In genomic region chr3:58335277-58335676, GRCm38 (mm10) we compare ENCODE assay signal across 27 mouse cellular contexts.
A peak's percentile ranks its signal among the peaks of the same experiment; 100 is the strongest.
DNase-seq lines count a peak whose midpoint lies in the region; ATAC-seq and TF ChIP-seq lines count a peak whose summit lies in the region.
"Had no signal": no experiment of that assay in that cellular context is flagged by ENCODE, and none has a peak within 500 bp of the region (broad histone marks: within the 10 kb centered on the region; RNA-seq: fewer than 3 reads in every experiment).

No protein-coding gene starts in this region.

- peak; percentile 36 for DNase-seq in heart, adult 11 months
- no peak for DNase-seq in heart, adult 18-20 months
- no peak for DNase-seq in midbrain, embryonic 10.5 days (ENCODE audit: low spot score)
- DNase-seq in right cerebral cortex, postnatal 14 days, result no peak
- DNase-seq: adrenal gland, adult 8-10 months; adrenal gland, postnatal 25 days; cerebellum, adult 18-20 months; cerebellum, adult 9-10 months; cerebellum, postnatal 14 days; gastrocnemius, postnatal 10 days; gastrocnemius, postnatal 36 days; heart, postnatal 10 days; heart, postnatal 36 days; kidney, adult 11 months had no signal

- ATAC-seq in forebrain, embryonic 12.5 days (ENCODE audit: low FRiP score), result peak; percentile 55
- ATAC-seq in forebrain, embryonic 16.5 days, result no peak; the same call in 1 of the 2 replicates
- 0 out of 2 replicates have a peak, but pooled peaks have one; percentile 54 for ATAC-seq in midbrain, embryonic 15.5 days (replicated peaks)
- ATAC-seq: activated CD4-positive, CD25-positive, alpha-beta regulatory T cell, adult 4 months; CD4-positive, CD25-positive, alpha-beta regulatory T cell, adult 4 months; hindbrain, embryonic 16.5 days; intestine, embryonic 15.5 days had no signal

- TF ChIP-seq CTCF in embryonic fibroblast, embryonic 13.5 days (IDR thresholded peaks at IDR 0.05; ENCODE audit: borderline replicate concordance, insufficient read depth, low read length), result no peak

- H3K36me3 ChIP-seq in forebrain, embryonic 12.5 days (replicated peaks), result no peaks in the 10 kb centered on the region
- H3K36me3 ChIP-seq in forebrain, embryonic 16.5 days (ENCODE audit: control insufficient read depth, insufficient read depth), result no peaks in the 10 kb centered on the region
- H3K36me3 ChIP-seq in midbrain, embryonic 15.5 days (replicated peaks), result no peaks in the 10 kb centered on the region
- H3K36me3 ChIP-seq in midbrain, embryonic 10.5 days, result no peaks in the 10 kb centered on the region
- H3K36me3 ChIP-seq: embryonic facial prominence, embryonic 12.5 days; heart, embryonic 12.5 days; heart, embryonic 15.5 days; hindbrain, embryonic 10.5 days; hindbrain, embryonic 13.5 days; intestine, embryonic 15.5 days had no signal

- no peak overlapping the region for H3K4me2 ChIP-seq in forebrain, embryonic 12.5 days
- no peak overlapping the region for H3K4me2 ChIP-seq in forebrain, embryonic 16.5 days (ENCODE audit: low read length)
- no peak overlapping the region for H3K4me2 ChIP-seq in midbrain, embryonic 15.5 days
- H3K4me2 ChIP-seq: embryonic facial prominence, embryonic 12.5 days; heart, embryonic 12.5 days; heart, embryonic 15.5 days; hindbrain, embryonic 13.5 days; intestine, embryonic 15.5 days had no signal

- H3K9me3 ChIP-seq in forebrain, embryonic 12.5 days, result no peaks in the 10 kb centered on the region
- no peaks in the 10 kb centered on the region for H3K9me3 ChIP-seq in forebrain, embryonic 16.5 days (ENCODE audit: control insufficient read depth, low read length)
- H3K9me3 ChIP-seq in midbrain, embryonic 15.5 days, result no peaks in the 10 kb centered on the region
- H3K9me3 ChIP-seq in midbrain, embryonic 10.5 days (replicated peaks), result no peaks in the 10 kb centered on the region
- H3K9me3 ChIP-seq: embryonic facial prominence, embryonic 12.5 days; heart, embryonic 12.5 days; heart, embryonic 15.5 days; hindbrain, embryonic 10.5 days; hindbrain, embryonic 13.5 days; intestine, embryonic 15.5 days had no signal

- H3K27ac ChIP-seq in forebrain, embryonic 12.5 days, result no peak overlapping the region
- no peak overlapping the region for H3K27ac ChIP-seq in forebrain, embryonic 16.5 days (ENCODE audit: low read length)
- H3K27ac ChIP-seq in midbrain, embryonic 15.5 days, result no peak overlapping the region
- no peak overlapping the region for H3K27ac ChIP-seq in midbrain, embryonic 10.5 days (replicated peaks)
- H3K27ac ChIP-seq in embryonic fibroblast, embryonic 13.5 days (ENCODE audit: insufficient read depth, low read length), result peak overlapping the region; percentile 83
- H3K27ac ChIP-seq: heart, embryonic 15.5 days; hindbrain, embryonic 10.5 days; hindbrain, embryonic 13.5 days; intestine, embryonic 15.5 days had no signal

- H3K4me3 ChIP-seq in forebrain, embryonic 12.5 days (replicated peaks), result no peak overlapping the region
- no peak overlapping the region for H3K4me3 ChIP-seq in forebrain, embryonic 16.5 days (replicated peaks; ENCODE audit: low read length)
- no peak overlapping the region for H3K4me3 ChIP-seq in midbrain, embryonic 15.5 days
- no peak overlapping the region for H3K4me3 ChIP-seq in midbrain, embryonic 10.5 days
- H3K4me3 ChIP-seq in embryonic fibroblast, embryonic 13.5 days (ENCODE audit: insufficient read depth, low read length), result no peak overlapping the region
- H3K4me3 ChIP-seq: embryonic facial prominence, embryonic 12.5 days; heart, embryonic 12.5 days; heart, embryonic 15.5 days; hindbrain, embryonic 10.5 days; hindbrain, embryonic 13.5 days; intestine, embryonic 15.5 days had no signal

- 38% methylated on average over 6 of the region's 6 CpGs for WGBS in forebrain, embryonic 12.5 days
- WGBS in forebrain, embryonic 16.5 days, result 28% methylated on average over 6 of the region's 6 CpGs
- 41% methylated on average over 6 of the region's 6 CpGs for whole genome bisulfite sequencing in midbrain, embryonic 15.5 days
- WGBS in midbrain, embryonic 10.5 days, result 74% methylated on average over 6 of the region's 6 CpGs

- no peak overlapping the region for H3K9ac ChIP-seq in forebrain, embryonic 12.5 days
- no peak overlapping the region for H3K9ac ChIP-seq in forebrain, embryonic 16.5 days (replicated peaks; ENCODE audit: low read depth, low read length)
- no peak overlapping the region for H3K9ac ChIP-seq in midbrain, embryonic 15.5 days
- H3K9ac ChIP-seq: embryonic facial prominence, embryonic 12.5 days; heart, embryonic 12.5 days; heart, embryonic 15.5 days; hindbrain, embryonic 13.5 days; intestine, embryonic 15.5 days had no signal

- H3K4me1 ChIP-seq in forebrain, embryonic 12.5 days, result peaks cover 26% of the 10 kb centered on the region
- H3K4me1 ChIP-seq in forebrain, embryonic 16.5 days (replicated peaks; ENCODE audit: control insufficient read depth, insufficient read depth, low read length), result peaks cover 15% of the 10 kb centered on the region
- peaks cover 11% of the 10 kb centered on the region for H3K4me1 ChIP-seq in midbrain, embryonic 15.5 days
- H3K4me1 ChIP-seq in midbrain, embryonic 10.5 days, result peaks cover 38% of the 10 kb centered on the region
- peaks cover 7% of the 10 kb centered on the region; the same call in 1 of the 2 replicates for H3K4me1 ChIP-seq in embryonic fibroblast, embryonic 13.5 days (ENCODE audit: control insufficient read depth, insufficient read depth, low read length)

- no peak for TF ChIP-seq POLR2A in embryonic fibroblast, embryonic 13.5 days (IDR thresholded peaks at IDR 0.05; ENCODE audit: low read depth, low read length)

- no peaks in the 10 kb centered on the region for H3K27me3 ChIP-seq in forebrain, embryonic 12.5 days
- no peaks in the 10 kb centered on the region for H3K27me3 ChIP-seq in forebrain, embryonic 16.5 days (replicated peaks; ENCODE audit: control insufficient read depth, insufficient read depth, low read length)
- no peaks in the 10 kb centered on the region for H3K27me3 ChIP-seq in midbrain, embryonic 15.5 days (replicated peaks)
- no peaks in the 10 kb centered on the region for H3K27me3 ChIP-seq in midbrain, embryonic 10.5 days (ENCODE audit: low read depth, poor library complexity, severe bottlenecking)
- H3K27me3 ChIP-seq: embryonic facial prominence, embryonic 12.5 days; heart, embryonic 12.5 days; heart, embryonic 15.5 days; hindbrain, embryonic 13.5 days; intestine, embryonic 15.5 days had no signal
